Mouse (Mus musculus): ENCODE measurements at regions not wholly inside any gene's neighbourhood (a gene's known extent, or its start where the extent isn't known, plus 50 kb on each side); places are given as distances from the start of the nearest gene placed in this dataset.

GRCm38 (mm10) chr5:35221451-35222305, 56.4 kb upstream of the Adra2c start:
- no peak for ATAC-seq

- no peak for ATAC-seq
Observed at GRCm38 (mm10) chr5:35216271-35216670, 61.8 kb upstream of the Adra2c start.

- no peak for ATAC-seq
Observed at GRCm38 (mm10) chr5:35215480-35216195, 62.5 kb upstream of the Adra2c start.

- no peak for ATAC-seq
Observed at GRCm38 (mm10) chr5:35215007-35215406, 63.1 kb upstream of the Adra2c start.

- no peak for ATAC-seq
Observed at GRCm38 (mm10) chr5:35209348-35209747, 68.8 kb upstream of the Adra2c start.

GRCm38 (mm10) chr5:35204049-35204448, 74.1 kb upstream of the Adra2c start:
- no peak for ATAC-seq

GRCm38 (mm10) chr5:35198468-35198867, 79.7 kb upstream of the Adra2c start:
- ATAC-seq, result no peak

GRCm38 (mm10) chr5:35189113-35189797, 83.7 kb upstream of the Lrpap1 start:
- no peak for ATAC-seq

- ATAC-seq, result no peak
Observed at GRCm38 (mm10) chr5:35185826-35186225, 80.3 kb upstream of the Lrpap1 start.

GRCm38 (mm10) chr5:35185289-35185688, 79.7 kb upstream of the Lrpap1 start:
- ATAC-seq, result no peak

GRCm38 (mm10) chr5:35183418-35183817, 77.9 kb upstream of the Lrpap1 start:
- ATAC-seq, result no peak

- ATAC-seq, result no peak
Observed at GRCm38 (mm10) chr5:35177332-35177731, 71.8 kb upstream of the Lrpap1 start.

- ATAC-seq, result peak; percentile 93
Observed at GRCm38 (mm10) chr5:35176112-35176848, 70.7 kb upstream of the Lrpap1 start.

GRCm38 (mm10) chr5:35174318-35174717, 68.8 kb upstream of the Lrpap1 start:
- ATAC-seq, result no peak

GRCm38 (mm10) chr5:35171336-35171735, 65.8 kb upstream of the Lrpap1 start:
- ATAC-seq, result no peak

GRCm38 (mm10) chr5:35170369-35171130, 65.0 kb upstream of the Lrpap1 start:
- no peak for ATAC-seq

GRCm38 (mm10) chr5:35169614-35170293, 64.2 kb upstream of the Lrpap1 start:
- ATAC-seq, result no peak

GRCm38 (mm10) chr5:35168853-35169252, 63.3 kb upstream of the Lrpap1 start:
- no peak for ATAC-seq

- no peak for ATAC-seq
Observed at GRCm38 (mm10) chr5:35168369-35168768, 62.8 kb upstream of the Lrpap1 start.

- ATAC-seq, result peak; percentile 75
Observed at GRCm38 (mm10) chr5:35165993-35166392, 60.4 kb upstream of the Lrpap1 start.

- ATAC-seq, result no peak
Observed at GRCm38 (mm10) chr5:35165459-35165858, 59.9 kb upstream of the Lrpap1 start.
